In genomic region chr11:99134266-99135046, GRCm38 (mm10) we compare ENCODE assay signal across 14 mouse cellular contexts. TPM values are rescaled to one million over a fixed set of nuclear protein-coding genes. Genes with fewer than 3 reads are reported as not detected.
A peak's percentile ranks its signal among the peaks of the same experiment; 100 is the strongest.
DNase-seq lines count a peak whose midpoint lies in the region; ATAC-seq lines count a peak whose summit lies in the region.
"Had no signal": no experiment of that assay in that cellular context is flagged by ENCODE, and none has a peak within 500 bp of the region (broad histone marks: within the 10 kb centered on the region; RNA-seq: fewer than 3 reads in every experiment).

No protein-coding gene starts in this region.

- 34% methylated on average over 15 of the region's 15 CpGs for WGBS in kidney, embryonic 16.5 days
- 36% methylated on average over 15 of the region's 15 CpGs for WGBS in intestine, embryonic 15.5 days

- no peaks in the 10 kb centered on the region for H3K9me3 ChIP-seq in kidney, embryonic 16.5 days (ENCODE audit: low read length)
- no peaks in the 10 kb centered on the region for H3K9me3 ChIP-seq in intestine, embryonic 15.5 days
- H3K9me3 ChIP-seq: forebrain, embryonic 15.5 days had no signal

- peaks cover 37% of the 10 kb centered on the region for H3K4me1 ChIP-seq in kidney, embryonic 16.5 days (ENCODE audit: insufficient read depth, low read length)
- H3K4me1 ChIP-seq in intestine, embryonic 15.5 days (replicated peaks): peaks cover 34% of the 10 kb centered on the region

- no peaks in the 10 kb centered on the region for H3K36me3 ChIP-seq in kidney, embryonic 16.5 days (ENCODE audit: insufficient read depth, low read length)
- H3K36me3 ChIP-seq in intestine, embryonic 15.5 days: no peaks in the 10 kb centered on the region
- H3K36me3 ChIP-seq: forebrain, embryonic 15.5 days had no signal

- no peak overlapping the region for H3K4me3 ChIP-seq in kidney, embryonic 16.5 days (ENCODE audit: low read length)
- H3K4me3 ChIP-seq in intestine, embryonic 15.5 days (replicated peaks): no peak overlapping the region
- H3K4me3 ChIP-seq: forebrain, embryonic 15.5 days; left cerebral cortex, adult 2 months had no signal

- H3K9ac ChIP-seq in kidney, embryonic 16.5 days (replicated peaks; ENCODE audit: low read length): no peak overlapping the region; the same call in 1 of the 2 replicates
- peak overlapping the region; percentile 8; the same call in 1 of the 2 replicates for H3K9ac ChIP-seq in intestine, embryonic 15.5 days
- H3K9ac ChIP-seq: forebrain, embryonic 15.5 days had no signal

- ATAC-seq in kidney, embryonic 16.5 days (ENCODE audit: low FRiP score, low TSS enrichment): no peak
- ATAC-seq in intestine, embryonic 15.5 days: no peak
- ATAC-seq: forebrain, embryonic 15.5 days; hindbrain, postnatal 0 days had no signal

- H3K27me3 ChIP-seq in kidney, embryonic 16.5 days (ENCODE audit: insufficient read depth, low read length): no peaks in the 10 kb centered on the region
- no peaks in the 10 kb centered on the region for H3K27me3 ChIP-seq in intestine, embryonic 15.5 days (replicated peaks)
- H3K27me3 ChIP-seq: forebrain, embryonic 15.5 days had no signal

- peak overlapping the region; percentile 90 for H3K27ac ChIP-seq in kidney, embryonic 16.5 days (ENCODE audit: low read length)
- H3K27ac ChIP-seq in intestine, embryonic 15.5 days: peak overlapping the region; percentile 77
- H3K27ac ChIP-seq: forebrain, embryonic 15.5 days; hindbrain, postnatal 0 days; left cerebral cortex, adult 2 months had no signal

- peak; percentile 3 for DNase-seq in adrenal gland, postnatal 14 days
- no peak for DNase-seq in adrenal gland, postnatal 25 days
- DNase-seq in kidney, adult 11 months: no peak
- peak; percentile 68 for DNase-seq in ES-CJ7 (ENCODE audit: low read depth, low spot score)
- DNase-seq in frontal cortex, postnatal 36 days (ENCODE audit: low spot score in 2 of 2): no peak
- no peak for DNase-seq in cerebellum, postnatal 4 days (ENCODE audit: low spot score in 2 of 2)
- DNase-seq: adrenal gland, postnatal 36 days; cerebellum, adult 9-11 months had no signal

- no peak overlapping the region for H3K4me2 ChIP-seq in kidney, embryonic 16.5 days (replicated peaks; ENCODE audit: low read depth, low read length)
- no peak overlapping the region for H3K4me2 ChIP-seq in intestine, embryonic 15.5 days (replicated peaks)
- H3K4me2 ChIP-seq: forebrain, embryonic 15.5 days had no signal

RNA-seq across cellular contexts. Expression of gene Ccr7, which starts 20.4 kb away (rescaled TPM):
- 0.48 and 10.5 TPM in 2 replicates for total RNA-seq in adrenal gland, postnatal 14 days (2021)
- 0.21 TPM in 1 of 2 replicates, not detected in the other for total RNA-seq in adrenal gland, postnatal 25 days (2021)
- polyA plus RNA-seq in kidney, embryonic 16.5 days (2015; fragmentation: Nextera tagmentation; extraction: Ambion mirVana): 0.19 and 0.41 TPM in 2 replicates
- polyA plus RNA-seq in intestine, embryonic 15.5 days (2015; fragmentation: Nextera tagmentation; extraction: Ambion mirVana): 0.43 and 0.87 TPM in 2 replicates
- total RNA-seq: hindbrain, postnatal 0 days; left cerebral cortex, adult 2 months had no signal
- polyA plus RNA-seq: forebrain, embryonic 15.5 days; hindbrain, postnatal 0 days; neural tube, embryonic 14.5 days had no signal

RNA-seq across cellular contexts. Expression of gene Tns4, which starts 45.4 kb away (rescaled TPM):
- 0.52 and 0.90 TPM in 2 replicates for total RNA-seq in adrenal gland, postnatal 14 days (2021)
- total RNA-seq in adrenal gland, postnatal 25 days (2021): 0.12 TPM in 1 of 2 replicates, not detected in the other
- 0.17 and 0.22 TPM in 2 replicates for polyA plus RNA-seq in kidney, embryonic 16.5 days (2015; fragmentation: Nextera tagmentation; extraction: Ambion mirVana)
- 0.58 and 0.93 TPM in 2 replicates for polyA plus RNA-seq in intestine, embryonic 15.5 days (2015; fragmentation: Nextera tagmentation; extraction: Ambion mirVana)
- polyA plus RNA-seq: forebrain, embryonic 15.5 days; neural tube, embryonic 14.5 days had no signal

Comparison
In these comparisons a context has a peak if more than half of its experiments do, and no peak if none do; other contexts are left out.
1. DNase-seq: peak in adrenal gland, postnatal 14 days (single experiment) and ES-CJ7 (single experiment); none in adrenal gland, postnatal 25 days (single experiment), kidney, adult 11 months (single experiment), frontal cortex, postnatal 36 days (0 of 2) and cerebellum, postnatal 4 days (0 of 2).